Mouse (Mus musculus): ENCODE data around the gene Sacm1l. TPM values are rescaled to one million over a fixed set of nuclear protein-coding genes. Genes with fewer than 3 reads are reported as not detected.

Gene Sacm1l
- polyA plus RNA-seq (2017; shearing (Covaris generic)): 10 to 100 TPM; 40.9 to 64.1 (median 49.7) TPM

DNA sequence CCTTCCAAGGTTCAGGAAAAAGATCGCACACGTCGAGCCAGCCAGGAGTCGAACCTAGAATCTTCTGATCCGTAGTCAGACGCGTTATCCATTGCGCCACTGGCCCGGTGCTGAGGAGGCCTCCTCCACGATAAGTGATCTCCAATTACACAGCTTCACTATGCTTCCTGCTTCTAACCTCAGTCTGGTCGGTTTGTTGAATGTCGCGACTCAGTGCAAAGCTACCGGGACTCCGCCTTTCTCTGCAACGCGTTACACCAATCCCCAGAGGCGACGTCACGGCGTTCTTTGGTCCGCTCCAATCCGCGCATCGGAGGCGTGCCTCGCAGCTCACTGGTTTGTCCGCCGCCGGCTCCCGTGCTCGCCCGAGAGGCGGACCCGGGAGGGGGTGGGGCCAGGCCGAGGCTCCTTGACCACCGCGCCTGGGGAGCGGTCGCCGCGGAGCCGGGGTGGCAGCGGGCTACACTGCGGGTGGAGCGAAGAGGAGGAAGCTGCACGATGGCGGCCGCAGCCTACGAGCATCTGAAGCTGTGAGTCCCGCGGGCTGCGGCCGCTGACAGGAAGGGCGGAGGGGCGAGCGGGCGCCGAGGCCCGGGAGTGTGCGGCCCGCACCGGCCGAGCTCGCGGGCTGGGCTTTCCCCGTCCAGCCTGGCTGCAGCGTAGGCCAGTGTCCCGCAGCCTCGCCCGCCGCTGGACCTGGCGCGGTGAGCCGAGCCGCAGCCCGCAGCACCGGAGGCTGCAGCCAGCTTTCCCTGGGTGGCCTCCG lies at the start of gene Sacm1l:
Gene Sacm1l (plus strand): TSS at position 368 of the 766 bp plus-strand sequence.
- ATAC-seq: peak; percentile 95

DNA sequence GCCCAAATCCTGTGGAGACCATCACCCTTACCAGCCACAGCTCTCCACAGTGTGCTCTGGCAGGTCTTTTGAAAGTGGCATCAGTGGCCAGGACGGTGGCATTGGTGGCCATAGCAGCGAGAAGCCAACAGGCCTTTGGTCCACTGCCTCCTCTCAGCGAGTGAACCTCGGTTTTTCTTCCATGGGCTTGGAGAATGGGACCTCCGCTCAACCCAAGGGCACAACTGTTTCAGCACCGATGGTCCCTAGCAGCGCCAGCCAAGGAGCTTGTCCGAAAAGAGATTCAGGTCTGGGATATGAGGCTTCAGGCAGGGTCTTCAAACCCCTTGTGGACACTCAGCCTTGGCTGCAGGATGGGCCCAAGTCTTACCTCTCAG lies 49.7 kb upstream of the Sacm1l start:
- no peak for ATAC-seq

DNA sequence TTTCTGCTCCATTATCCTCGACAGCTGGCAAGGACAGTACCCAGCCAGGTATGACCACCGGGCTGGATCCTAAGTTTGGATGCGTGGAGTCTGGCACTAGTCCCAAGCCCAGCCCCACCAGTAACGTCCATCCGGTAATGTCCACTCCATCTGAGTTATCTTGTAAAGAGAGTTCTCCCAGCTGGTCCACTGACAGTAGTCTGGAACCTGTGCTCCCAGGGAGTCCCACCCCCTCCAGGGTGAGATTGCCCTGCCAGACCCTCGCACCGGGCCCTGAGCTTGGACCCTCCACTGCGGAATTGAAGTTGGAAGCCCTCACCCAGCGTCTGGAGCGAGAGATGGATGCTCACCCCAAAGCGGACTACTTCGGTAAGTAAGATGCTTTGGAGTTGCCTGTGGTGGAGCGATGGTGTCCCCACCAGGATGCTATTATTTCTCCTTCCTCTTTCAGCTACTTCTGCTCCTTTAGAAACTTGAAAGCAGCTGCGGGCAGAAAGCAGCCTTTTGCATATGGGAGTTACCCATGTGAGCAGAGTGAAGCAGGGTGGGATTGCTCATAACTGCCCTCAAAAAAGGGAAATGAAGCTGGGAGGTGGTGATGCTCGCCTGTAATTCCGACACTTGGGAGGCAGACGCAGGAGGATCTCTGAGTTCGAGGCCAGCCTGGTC lies 49.2 kb upstream of the Sacm1l start:
- no peak for ATAC-seq

DNA sequence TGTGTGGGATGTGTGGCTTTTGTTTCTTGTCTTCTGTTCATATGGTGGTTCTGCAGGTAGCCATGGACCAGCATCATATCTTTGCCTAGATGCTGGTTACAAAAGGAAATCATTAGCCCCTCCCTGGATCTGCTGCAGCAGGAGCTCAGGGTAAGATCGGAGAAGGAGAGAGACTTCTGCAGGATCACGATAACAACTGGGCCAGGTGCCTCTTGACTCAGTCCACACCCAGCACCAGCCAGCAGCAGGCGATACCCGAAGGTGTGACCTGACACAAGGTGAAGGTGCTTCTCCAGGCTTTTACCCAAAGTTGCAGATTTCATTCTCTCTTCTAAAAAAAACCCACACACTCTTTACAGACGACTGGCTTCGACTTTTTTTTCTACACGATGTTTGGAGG lies 48.4 kb upstream of the Sacm1l start:
- ATAC-seq: no peak

DNA sequence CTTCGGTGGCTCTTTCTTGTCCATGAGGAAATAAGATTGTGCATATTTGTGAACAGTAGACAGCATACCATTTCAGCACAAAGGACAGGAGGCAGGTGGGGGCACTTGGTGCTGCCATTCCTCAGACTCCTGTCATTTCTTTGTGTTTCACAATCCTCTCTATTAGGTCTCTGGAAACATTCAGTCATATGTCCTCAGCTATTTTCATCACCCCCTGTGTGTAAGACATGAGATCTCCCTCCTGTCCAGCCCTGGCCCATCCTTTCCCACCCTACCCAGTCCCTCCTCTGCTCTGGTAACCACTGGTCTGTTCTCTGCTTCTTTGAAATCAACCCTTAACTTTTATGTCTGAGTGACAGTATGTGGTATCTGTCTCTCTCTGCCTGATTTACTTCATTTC lies 46.0 kb upstream of the Sacm1l start:
- ATAC-seq: no peak

DNA sequence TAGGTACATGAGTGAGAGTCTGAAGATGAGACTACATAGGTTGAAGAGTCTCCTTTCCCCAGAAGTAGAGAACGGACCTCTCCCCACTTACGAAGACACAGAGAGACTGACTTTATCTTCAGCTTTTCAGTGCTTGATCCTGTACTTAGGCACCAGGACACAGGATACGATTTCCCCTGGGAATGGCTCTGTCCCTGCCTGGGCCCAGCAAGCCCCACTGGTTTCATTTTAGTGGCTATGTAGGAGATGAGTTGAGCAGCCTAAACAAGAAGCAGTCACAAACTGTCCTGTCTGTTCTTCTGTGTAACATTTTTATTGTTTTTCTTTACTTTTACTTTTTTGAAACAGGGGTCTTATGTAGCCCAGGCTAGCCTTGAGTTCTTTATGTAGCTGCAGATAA lies 44.7 kb upstream of the Sacm1l start:
- no peak for ATAC-seq

DNA sequence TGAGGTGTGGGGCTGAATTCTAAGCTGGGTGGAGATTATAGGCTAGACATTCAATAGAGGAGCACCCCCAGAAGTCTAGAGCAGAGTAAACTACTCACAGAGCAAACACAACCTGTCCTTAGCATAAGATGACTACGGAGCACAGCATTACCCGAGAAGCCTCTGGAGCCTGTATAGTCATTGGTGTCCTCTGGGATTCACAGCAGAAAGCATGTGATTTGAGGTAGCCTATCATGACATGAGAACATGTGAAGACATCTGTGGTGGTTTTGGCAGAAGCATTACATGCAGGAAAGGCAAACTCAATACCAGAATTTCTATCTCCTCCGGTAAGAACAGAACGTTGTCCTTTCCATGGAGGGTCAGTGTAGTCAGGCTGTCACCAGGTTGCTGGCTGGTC lies 44.0 kb upstream of the Sacm1l start:
- no peak for ATAC-seq

DNA sequence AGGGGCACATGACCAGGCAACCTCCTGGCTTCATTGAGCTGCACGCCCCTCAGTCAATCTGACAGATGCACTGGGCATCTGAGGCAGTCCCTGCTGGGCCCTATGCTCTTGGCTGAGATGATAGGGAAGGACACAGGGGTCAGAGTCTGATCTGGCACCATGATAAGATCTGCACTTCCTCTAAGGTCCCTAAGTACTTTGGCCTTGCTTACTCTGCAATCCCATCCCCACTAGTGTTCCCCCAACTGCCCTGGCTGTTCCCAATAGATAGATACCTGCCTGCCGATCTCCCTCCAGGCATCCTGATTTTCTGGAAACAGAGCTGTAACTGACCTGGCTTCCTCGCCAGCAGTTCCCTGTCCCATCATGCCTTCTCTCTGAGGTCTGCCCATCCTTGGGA lies 42.9 kb upstream of the Sacm1l start:
- ATAC-seq: no peak

DNA sequence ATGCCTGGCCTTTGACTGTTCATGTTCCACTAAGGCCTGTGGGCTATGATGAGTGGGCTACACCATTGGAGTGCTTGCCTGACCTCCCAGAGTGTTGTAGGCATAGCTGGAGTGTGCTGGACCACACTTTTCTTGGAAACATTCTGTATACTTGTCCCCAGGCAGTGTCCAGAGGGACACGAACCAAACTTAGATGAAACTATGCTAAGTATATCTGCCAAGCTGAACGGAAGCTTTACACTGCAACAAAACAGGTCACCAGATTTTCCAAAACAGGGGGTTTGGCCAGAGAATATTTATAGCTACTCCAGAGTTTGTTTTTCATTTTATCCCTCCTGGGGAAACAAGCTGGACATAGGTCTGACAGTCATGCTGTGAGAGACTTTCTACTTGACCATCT lies 40.5 kb upstream of the Sacm1l start:
- no peak for ATAC-seq

DNA sequence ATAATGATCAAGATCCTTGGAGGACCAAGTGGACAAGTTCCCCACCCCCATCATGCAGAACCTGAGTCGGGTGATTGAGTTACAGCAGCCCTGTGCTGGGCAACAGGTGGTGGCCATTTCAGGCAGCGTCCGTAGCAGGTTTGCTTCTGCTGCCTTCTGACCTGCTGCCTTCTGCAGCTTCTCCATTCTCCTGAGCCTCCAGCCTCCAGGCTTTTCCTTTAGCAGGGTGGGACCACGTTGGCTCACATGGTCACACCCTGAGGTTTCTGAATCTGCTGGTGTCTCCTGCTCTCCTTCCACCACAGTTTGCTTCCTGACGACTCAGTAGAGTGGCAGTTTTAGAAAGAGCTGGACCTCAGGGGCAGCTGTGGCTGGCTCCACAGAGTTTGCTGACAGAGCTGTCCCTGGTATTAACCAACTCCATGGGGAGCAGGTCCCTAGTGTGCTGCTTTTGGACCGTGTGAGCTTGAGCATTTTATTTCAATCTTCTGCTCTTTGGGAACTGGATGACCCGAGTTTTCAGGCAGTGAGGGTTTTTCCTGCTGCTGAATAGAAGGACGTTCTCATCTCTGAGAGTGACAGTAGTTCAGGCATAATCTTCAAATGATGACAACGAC lies 39.7 kb upstream of the Sacm1l start:
- no peak for ATAC-seq

DNA sequence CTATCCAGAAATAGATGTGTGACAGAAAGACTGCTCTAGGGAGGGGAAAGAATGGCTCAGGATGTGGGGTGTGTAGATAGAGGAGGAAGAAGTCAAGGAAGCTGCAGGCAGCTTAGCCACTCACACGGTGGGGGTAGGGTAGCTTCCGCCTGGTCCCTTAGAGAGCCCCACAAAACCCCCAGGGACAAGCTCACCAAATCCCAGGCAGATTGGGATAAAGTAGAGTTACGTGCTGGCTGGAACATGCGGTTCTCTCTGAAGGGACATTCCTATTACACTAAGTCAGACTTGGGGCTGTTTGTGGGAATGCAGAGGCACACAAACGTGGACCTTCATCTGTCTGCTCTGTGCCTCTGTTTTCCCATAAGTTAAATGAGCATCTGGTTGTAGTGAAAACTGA lies 38.6 kb upstream of the Sacm1l start:
- no peak for ATAC-seq

DNA sequence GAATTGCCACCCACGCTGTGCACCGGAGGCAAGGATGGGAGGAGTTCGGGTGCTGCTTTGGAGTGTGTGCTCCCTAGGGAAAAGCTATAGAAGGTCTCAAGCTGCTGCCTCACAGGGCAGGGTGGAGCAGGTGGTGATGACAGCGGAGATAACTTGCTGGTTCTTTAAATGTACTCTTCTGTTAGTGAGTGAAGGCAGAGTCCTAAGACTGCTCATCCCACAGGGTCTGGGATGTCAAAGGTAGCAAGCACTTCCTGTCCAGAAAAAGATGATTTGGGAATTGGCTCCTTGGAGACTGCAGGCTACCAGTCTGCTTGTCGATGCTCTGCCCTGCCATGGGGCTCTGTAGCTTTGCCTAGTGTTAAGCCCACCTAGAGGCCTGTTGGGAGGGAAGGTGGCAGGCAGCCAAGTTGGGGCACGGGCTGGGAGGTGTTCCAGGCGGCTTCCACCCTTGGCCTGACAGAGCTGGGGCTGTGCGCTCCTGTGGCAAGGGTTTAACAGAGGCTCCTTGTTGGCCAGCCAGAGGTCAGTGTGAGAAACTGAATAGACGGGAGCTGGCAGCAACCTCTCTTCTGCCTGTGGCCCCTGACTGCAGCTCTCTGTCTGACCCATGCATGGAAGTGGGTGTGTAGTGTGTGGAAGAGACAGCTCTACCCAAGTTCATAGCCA lies 37.5 kb upstream of the Sacm1l start:
- ATAC-seq: no peak

DNA sequence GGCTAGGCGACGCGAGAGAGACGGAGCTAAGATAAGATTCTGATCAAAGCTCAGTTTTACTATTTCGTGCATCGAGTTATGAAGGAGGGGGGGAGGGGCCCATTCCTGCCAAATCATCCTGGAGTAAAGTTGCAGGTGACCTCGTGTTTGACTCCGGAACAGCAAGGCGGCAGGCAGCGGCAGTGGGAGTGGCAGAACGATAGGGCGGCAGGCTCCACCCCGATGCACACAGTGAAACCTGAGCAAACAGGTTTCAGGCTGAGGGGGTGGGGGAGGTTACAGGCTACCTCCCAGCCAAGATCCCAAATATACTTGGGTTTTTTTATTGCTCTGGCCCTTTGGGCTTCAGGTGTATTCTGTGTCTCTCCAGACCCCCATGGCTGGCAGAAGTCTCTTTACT lies 32.9 kb upstream of the Sacm1l start:
- no peak for ATAC-seq

DNA sequence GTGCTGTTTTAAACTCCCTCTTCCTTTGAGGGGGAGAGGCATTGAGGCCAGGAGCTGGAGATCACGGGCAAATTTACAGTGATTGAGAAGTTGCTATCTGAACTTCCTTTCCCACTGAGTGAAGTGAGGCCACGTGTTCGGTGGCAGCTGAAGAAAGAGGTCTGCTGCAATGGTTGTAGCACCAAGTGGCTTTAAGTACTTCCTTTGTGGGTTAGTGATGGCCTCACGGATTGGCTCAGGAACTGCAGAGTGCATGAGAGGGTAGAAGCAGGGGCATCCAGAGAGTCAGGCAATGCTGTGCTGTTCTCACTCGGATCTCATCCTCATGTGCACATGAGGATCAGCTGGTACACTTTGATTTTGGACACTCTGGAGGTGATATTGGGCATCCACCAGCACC lies 31.7 kb upstream of the Sacm1l start:
- ATAC-seq: peak; percentile 72

DNA sequence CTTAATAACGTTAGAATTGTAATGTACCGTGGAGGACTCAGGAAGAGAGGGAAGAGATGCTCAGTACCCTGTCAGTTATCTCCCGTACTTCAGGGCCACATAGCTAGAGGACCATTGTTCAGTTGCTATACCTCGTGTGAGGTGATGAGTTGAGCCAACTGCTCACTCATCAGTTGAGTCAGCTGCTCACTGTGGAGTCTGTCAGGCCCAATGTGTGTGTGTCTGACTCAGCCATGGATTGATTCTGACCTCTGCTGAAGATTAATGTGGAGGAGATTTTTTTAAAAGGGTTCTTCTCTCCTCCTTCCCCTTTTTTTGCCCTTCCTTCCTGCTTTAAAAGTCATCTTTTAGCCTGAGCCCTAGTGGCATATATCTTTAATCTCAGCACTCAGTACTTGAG lies 29.1 kb upstream of the Sacm1l start:
- ATAC-seq: no peak

DNA sequence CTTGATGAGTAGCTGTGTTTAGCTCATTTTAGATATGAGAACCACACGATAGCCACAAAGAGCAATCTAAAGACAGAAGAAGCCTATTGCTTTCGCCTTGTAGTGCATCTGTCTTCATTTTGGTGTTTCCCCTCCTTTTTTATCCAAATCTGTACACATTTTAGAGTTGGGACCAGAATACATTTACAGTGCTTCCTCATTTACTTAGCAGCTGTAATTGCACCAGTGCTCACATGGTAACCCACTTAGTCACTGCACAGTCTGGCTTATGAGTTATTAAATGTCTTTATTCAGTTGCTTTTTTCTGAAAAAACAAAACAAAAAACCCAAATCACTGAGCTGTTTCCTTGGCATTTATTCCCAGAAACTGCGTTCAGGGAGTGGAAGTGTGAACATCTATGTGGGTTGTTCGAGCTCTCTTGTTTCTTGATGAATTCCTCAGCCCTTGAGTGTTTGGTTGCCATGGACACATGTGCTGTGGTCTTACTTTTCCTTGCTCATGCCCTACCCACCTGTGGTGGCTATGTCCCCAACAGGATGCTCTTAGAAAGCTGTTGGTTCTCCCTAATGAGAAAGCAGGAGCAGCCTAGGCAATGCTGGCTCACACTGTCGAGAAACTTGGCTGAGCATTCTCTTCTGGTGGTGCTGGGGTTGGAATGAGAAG lies 26.3 kb upstream of the Sacm1l start:
- ATAC-seq: no peak

DNA sequence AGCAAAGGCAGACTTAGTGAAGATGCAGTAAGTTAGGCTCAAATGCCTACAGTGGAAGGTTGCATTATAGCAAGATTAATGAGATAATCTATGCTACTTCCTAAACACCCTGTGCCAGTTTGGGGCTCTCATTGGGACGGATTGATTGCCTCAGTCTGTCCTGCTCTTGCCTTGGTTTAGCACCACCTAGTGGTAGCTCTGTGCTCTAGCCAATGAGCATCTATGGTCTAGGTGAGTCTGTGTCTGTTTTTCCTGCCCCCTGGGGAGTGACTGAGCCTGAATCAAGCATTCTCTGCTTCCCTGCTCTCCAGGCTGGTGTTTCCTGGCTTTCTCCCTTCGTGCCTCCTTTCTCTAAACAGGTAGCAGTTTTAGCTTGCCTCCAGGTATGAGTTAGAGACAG lies 25.2 kb upstream of the Sacm1l start:
- peak; percentile 86 for ATAC-seq

DNA sequence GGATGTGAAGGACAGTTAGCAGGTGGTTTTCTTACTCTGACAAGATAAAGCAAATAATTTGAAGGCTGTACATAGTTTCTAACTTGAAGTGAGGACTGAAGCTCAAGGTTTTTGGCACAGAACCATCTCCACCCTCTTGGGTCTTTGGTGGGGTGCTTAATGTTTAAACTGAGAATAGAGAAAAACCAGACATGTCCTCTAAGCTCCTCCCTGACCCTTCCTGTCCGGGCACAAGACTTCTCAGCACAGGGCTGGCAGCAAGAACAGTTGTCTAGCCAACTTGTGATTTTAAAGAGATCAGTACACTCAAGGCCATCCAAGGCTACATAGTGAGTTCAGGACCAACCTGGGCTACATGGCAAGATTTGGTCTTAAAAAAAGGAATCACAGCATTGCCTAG lies 24.0 kb upstream of the Sacm1l start:
- ATAC-seq: no peak

DNA sequence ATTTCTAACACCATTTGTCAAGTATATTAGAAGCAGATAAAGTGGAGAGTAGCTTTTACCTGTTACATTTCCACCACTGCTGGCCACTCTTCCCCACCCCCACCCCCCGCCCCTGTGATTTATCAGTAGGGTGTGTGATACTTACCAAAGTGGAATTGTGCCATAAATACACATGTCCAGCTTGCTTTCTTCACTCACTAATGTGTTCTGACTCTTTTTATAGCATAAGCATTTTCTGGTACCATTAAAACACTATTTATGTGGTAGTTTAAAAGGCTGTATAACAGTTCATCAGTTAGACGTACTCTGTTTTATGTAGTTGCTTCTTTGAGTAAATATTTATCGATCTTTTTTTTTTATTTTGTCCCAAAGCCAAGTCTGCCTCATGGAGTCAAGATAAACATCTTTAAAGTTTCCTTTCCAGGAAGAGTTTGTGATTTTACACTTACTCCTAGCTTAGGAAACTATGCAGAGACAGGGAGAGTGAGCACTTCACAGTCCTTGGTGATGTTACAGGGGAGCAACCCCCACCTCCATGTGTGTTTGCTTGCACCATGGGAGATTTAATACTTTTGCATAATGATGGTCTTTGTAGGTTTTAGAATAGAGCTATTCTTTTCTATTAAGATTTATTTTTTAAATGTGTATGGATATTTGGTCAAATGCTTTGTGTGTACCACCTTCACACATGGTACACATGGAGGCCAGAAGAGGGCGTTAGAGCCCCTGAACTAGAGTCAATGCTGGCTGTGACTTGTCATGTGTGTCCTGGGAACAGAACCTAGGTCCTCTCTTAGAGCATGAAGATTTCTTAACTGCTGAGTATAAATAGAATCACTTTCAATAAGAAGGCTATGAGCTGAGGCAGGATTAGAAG lies 23.1 kb upstream of the Sacm1l start:
- no peak for ATAC-seq

DNA sequence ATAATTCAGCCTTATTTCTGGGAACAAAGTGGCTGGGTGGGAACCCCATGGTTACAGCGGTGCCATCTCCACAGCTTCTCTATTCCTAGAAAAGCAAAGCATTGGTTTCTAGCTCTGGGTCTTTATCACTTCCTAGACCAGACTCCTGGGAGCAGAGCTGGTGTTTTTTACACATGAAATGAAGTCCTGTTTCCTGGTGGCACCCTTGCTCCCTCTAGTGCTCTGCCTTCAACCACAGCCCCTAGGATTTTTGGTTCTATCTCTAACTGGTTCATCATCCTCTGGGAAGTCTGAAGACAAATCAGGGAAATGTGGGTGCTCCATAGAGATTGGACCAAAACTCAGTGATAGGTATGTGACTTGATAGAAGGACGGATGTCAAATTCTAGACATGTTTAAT lies 22.2 kb upstream of the Sacm1l start:
- no peak for ATAC-seq

DNA sequence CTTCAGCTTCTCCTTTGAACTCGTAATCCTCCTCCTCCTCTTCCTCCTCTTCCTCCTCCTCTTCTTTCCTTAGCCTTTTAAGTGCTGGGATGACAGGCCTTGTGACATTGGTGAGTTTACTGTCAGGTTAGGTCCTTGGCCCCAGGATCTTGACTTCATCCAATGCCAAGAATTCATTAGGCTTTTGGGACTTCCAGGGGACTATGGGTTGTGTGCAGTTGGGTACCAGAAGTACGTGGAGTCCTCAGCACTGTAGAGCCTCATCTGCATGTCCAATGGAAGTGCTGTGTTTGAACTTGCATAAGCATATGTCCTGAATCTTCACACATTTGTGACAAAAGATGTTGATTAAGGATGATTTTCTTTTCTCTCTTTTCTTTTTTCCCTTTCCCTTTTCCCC lies 20.6 kb upstream of the Sacm1l start:
- no peak for ATAC-seq

Data from inflammation-experienced regulatory T-cells, adult 6 months (primary cell).